Mouse (Mus musculus): Measurements from ENCODE around the gene Pkd1l2.

DNA sequence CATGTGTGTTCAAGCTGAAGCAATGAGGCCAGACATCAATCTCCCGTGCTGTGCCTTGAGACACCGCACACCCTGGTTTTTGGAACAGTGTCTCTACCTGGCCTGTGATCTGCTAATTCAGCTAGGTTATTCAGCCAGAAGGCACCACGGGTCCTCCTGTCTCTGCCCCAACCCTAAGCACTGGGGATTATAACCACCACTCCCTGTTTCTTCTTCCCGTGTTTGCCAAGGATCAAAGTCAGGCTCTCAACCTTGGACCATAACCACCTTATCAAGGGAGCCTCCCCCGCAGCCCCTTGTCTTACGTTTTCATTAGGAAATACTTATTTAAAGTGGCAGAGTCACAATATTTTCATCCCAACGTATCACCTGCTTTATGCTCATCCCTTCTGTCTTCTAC, 34.3 kb upstream of the Pkd1l2 start:
- no peak for TF ChIP-seq CTCF (IDR thresholded peaks at IDR 0.05; ENCODE audit: borderline replicate concordance, insufficient read depth, low read length)
- no peak for TF ChIP-seq POLR2A (IDR thresholded peaks at IDR 0.05; ENCODE audit: low read depth, low read length)
